Mouse (Mus musculus): ENCODE measurements around the gene Apoa4. TPM values are rescaled to one million over a fixed set of nuclear protein-coding genes. Genes with fewer than 3 reads are reported as not detected.

Apoa4 gene
- polyA plus RNA-seq (2017; shearing (Covaris generic)) = not detected

DNA sequence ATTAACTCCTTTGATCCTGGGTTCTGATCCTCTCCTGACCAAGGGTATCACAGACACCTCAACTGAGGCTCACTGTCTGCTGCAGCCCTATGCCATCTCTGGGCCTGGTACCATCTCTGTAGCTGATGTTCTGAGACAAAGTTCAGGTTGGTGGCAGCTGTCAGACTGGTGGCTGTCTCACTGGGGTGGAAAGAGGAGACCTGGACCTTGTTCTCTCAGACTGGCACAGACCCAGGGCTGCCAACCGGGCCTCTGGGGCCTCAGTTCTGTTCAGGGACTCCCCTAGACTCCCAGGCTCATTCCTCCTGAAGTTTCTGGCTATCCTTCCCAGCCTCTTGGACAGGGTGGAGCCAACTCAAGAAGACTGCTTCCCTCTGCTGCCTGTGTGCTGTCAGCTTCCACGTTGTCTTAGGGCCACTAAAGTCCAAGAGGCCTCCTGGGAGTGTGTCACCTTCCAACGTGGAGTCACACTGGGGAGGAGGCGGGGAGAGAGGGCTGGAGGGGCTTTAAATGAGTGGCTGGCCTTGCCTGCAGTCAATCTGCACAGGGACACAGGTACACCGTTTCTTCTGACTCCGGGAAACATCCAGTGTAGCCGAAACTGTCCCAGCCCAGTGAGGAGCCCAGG, at the start of gene Apoa4:
Gene Apoa4 (plus strand): TSS at position 171 of the 628 bp plus-strand sequence.

GRCm38 (mm10) chr9:46228491-46228890, 12.0 kb upstream of the Apoa4 start, which contains the start of gene Apoa1:
Gene Apoa1 (plus strand): TSS chr9:46228580.

DNA sequence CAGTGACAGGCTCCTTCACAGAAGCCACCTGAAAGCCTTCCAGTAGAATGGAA, 5.1 kb upstream of the Apoa4 start, which contains the start of gene Apoc3:
Gene Apoc3 (minus strand): TSS at position 41 of the 53 bp plus-strand sequence.

GRCm38 (mm10) chr9:46268343-46268873, 27.9 kb downstream of the Apoa4 start, which contains the start of gene Apoa5:
Gene Apoa5 (plus strand): TSS chr9:46268633.

GRCm38 (mm10) chr9:46272677-46273454, 32.4 kb downstream of the Apoa4 start, which contains the start of gene Zpr1:
Gene Zpr1 (plus strand): TSS chr9:46273064.

GRCm38 (mm10) chr9:46282631-46283436, 42.3 kb downstream of the Apoa4 start, which contains the start of gene Bud13:
Gene Bud13 (plus strand): TSS chr9:46283008.

Other genes starting within 250 kb of the Apoa4 start
- 76.8 TPM for gene Pafah1b2, start 228.0 kb upstream of the Apoa4 start, polyA plus RNA-seq (2017; shearing (Covaris generic))
- 86.9 TPM for gene Sik3, start 227.9 kb upstream of the Apoa4 start, polyA plus RNA-seq (2017; shearing (Covaris generic))
- not detected for gene Apoa1, start 12.1 kb upstream of the Apoa4 start, polyA plus RNA-seq (2017; shearing (Covaris generic))
- gene Apoc3, start 5.1 kb upstream of the Apoa4 start, polyA plus RNA-seq (2017; shearing (Covaris generic)) = not detected
- gene Apoa5, start 27.9 kb downstream of the Apoa4 start, polyA plus RNA-seq (2017; shearing (Covaris generic)) = not detected
- 118 TPM for gene Zpr1, start 32.4 kb downstream of the Apoa4 start, polyA plus RNA-seq (2017; shearing (Covaris generic))
- 22.2 TPM for gene Bud13, start 42.3 kb downstream of the Apoa4 start, polyA plus RNA-seq (2017; shearing (Covaris generic))
- not detected for gene 4931429L15Rik, start 79.3 kb downstream of the Apoa4 start, polyA plus RNA-seq (2017; shearing (Covaris generic))

Measured in effector memory CD4-positive, alpha-beta T cell, adult 5 months (primary cell).